Mouse (Mus musculus) stomach, postnatal 0 days (tissue): ENCODE data around the gene Jdp2. TPM values are rescaled to one million over a fixed set of nuclear protein-coding genes. Genes with fewer than 3 reads are reported as not detected.

Source experiments
- ATAC-seq: fragments of 200-750 bp; cut with Nextera tagmentation; 2 replicates; pipeline ENCODE4 v1.8.0; 2017; ENCODE audit not compliant: low FRiP score, low TSS enrichment
- DNase-seq: peaks from one replicate; pipeline ENCODE4 v3.0.0-alpha.2; 2016; ENCODE audit warnings: low spot score
- H3K27ac ChIP-seq: fragments of 300-500 bp; sonication (generic); replicated peaks from 2 replicates; pipeline ENCODE4 v1.5.1; 2014; ENCODE audit warnings: mild to moderate bottlenecking, control low read depth
- H3K27me3 ChIP-seq: fragments of 300-500 bp; sonication (generic); 2 replicates; pipeline ENCODE4 v1.6.1; 2014; ENCODE audit warnings: low read length; ENCODE audit not compliant: control insufficient read depth, insufficient read depth
- H3K36me3 ChIP-seq: fragments of 300-500 bp; sonication (generic); 2 replicates; pipeline ENCODE4 v1.6.1; 2014; ENCODE audit warnings: low read length, mixed read lengths; ENCODE audit not compliant: control insufficient read depth, insufficient read depth
- H3K4me1 ChIP-seq: fragments of 300-500 bp; sonication (generic); replicated peaks from 2 replicates; pipeline ENCODE4 v1.6.1; 2014; ENCODE audit warnings: antibody characterized with exemption; ENCODE audit not compliant: control insufficient read depth, insufficient read depth
- H3K4me2 ChIP-seq: fragments of 300-500 bp; sonication (generic); replicated peaks from 2 replicates; pipeline ENCODE4 v1.6.1; 2014; ENCODE audit warnings: low read depth, mild to moderate bottlenecking, control low read depth, moderate library complexity
- H3K4me3 ChIP-seq: fragments of 300-500 bp; sonication (generic); 2 replicates; pipeline ENCODE4 v1.5.1; 2014; ENCODE audit warnings: low read depth, low read length, control low read depth
- H3K9ac ChIP-seq: fragments of 300-500 bp; sonication (generic); 2 replicates; pipeline ENCODE4 v1.6.1; 2014; ENCODE audit warnings: mild to moderate bottlenecking, low read length, control low read depth, mixed read lengths
- H3K9me3 ChIP-seq: fragments of 300-500 bp; sonication (generic); 2 replicates; pipeline ENCODE4 v1.6.1; 2016; ENCODE audit warnings: low read length; ENCODE audit not compliant: control insufficient read depth
- CTCF ChIP-seq: IDR thresholded peaks from 2 replicates; pipeline ENCODE4 v1.5.1; 2016; ENCODE audit warnings: antibody characterized with exemption, low read depth, mild to moderate bottlenecking, moderate library complexity
- EP300 ChIP-seq: optimal IDR thresholded peaks from 2 replicates; pipeline ENCODE3; 2016; ENCODE audit warnings: antibody characterized with exemption
- WGBS: fragments of 180-500 bp; shearing (Covaris S2); extraction: QIAGEN DNeasy Blood & Tissue Kit; methylation state at CpG from one replicate; pipeline ENCODE4 v1.1.7; 2014; 5-methylcytosine and 5-hydroxymethylcytosine counted together
- polyA plus RNA-seq: library from polyadenylated mRNA; unstranded; fragments of >200 nt; fragmentation: Nextera tagmentation; extraction: Ambion mirVana; gene quantifications from 2 replicates; pipeline ENCODE4 v1.2.1, GENCODE M21; 2015

Gene Jdp2
- polyA plus RNA-seq, 1 experiment from 2014 or later, result 0.65 TPM

GRCm38 (mm10) chr12:85617885-85618284 is 19.1 kb downstream of the Jdp2 start:
- Histone ChIP-seq H3K4me2 (no peak overlapping the region), H3K4me3 (no peak overlapping the region), H3K27ac (no peak overlapping the region), H3K4me1 (no peaks in the 10 kb centered on the region), H3K9me3 (no peaks in the 10 kb centered on the region), H3K9ac (no peak overlapping the region), H3K36me3 (no peaks in the 10 kb centered on the region), H3K27me3 (no peaks in the 10 kb centered on the region)
- DNase-seq (no peak), ATAC-seq (no peak)
- TF ChIP-seq CTCF (no peak), EP300 (no peak)
- 79% methylated on average over 9 of the region's 9 CpGs for whole genome bisulfite sequencing

- Histone ChIP-seq H3K9ac (no peak overlapping the region), H3K4me1 (no peaks in the 10 kb centered on the region), H3K27me3 (no peaks in the 10 kb centered on the region), H3K4me2 (no peak overlapping the region), H3K9me3 (no peaks in the 10 kb centered on the region), H3K4me3 (no peak overlapping the region), H3K36me3 (no peaks in the 10 kb centered on the region), H3K27ac (no peak overlapping the region)
- 72% methylated on average over 5 of the region's 5 CpGs for WGBS
- TF ChIP-seq EP300, result no peak
- no peak for TF ChIP-seq CTCF
- DNase-seq (no peak), ATAC-seq (no peak)
These were observed 19.6 kb downstream of the Jdp2 start for GRCm38 (mm10) chr12:85618430-85618829.

GRCm38 (mm10) chr12:85619283-85619897 is 20.6 kb downstream of the Jdp2 start:
- Histone ChIP-seq H3K9me3 (no peaks in the 10 kb centered on the region), H3K4me1 (peaks cover 4% of the 10 kb centered on the region; the same call in 1 of the 2 replicates), H3K27me3 (no peaks in the 10 kb centered on the region), H3K4me2 (no peak overlapping the region), H3K27ac (no peak overlapping the region), H3K9ac (no peak overlapping the region), H3K4me3 (no peak overlapping the region), H3K36me3 (no peaks in the 10 kb centered on the region)
- TF ChIP-seq EP300 (no peak), CTCF (no peak)
- no peak for DNase-seq
- no peak for ATAC-seq
- WGBS, result 65% methylated on average over 7 of the region's 7 CpGs

GRCm38 (mm10) chr12:85619898-85620443 is 21.1 kb downstream of the Jdp2 start:
- no peak for DNase-seq
- Histone ChIP-seq H3K27ac (no peak overlapping the region), H3K9ac (no peak overlapping the region), H3K36me3 (no peaks in the 10 kb centered on the region), H3K27me3 (no peaks in the 10 kb centered on the region), H3K4me1 (peaks cover 4% of the 10 kb centered on the region; the same call in 1 of the 2 replicates), H3K4me3 (no peak overlapping the region), H3K4me2 (no peak overlapping the region), H3K9me3 (no peaks in the 10 kb centered on the region)
- no peak for ATAC-seq
- 64% methylated on average over 11 of the region's 11 CpGs for WGBS
- TF ChIP-seq EP300 (no peak), CTCF (no peak)

- Histone ChIP-seq H3K27me3 (no peaks in the 10 kb centered on the region), H3K9me3 (no peaks in the 10 kb centered on the region), H3K9ac (no peak overlapping the region), H3K4me2 (no peak overlapping the region), H3K36me3 (no peaks in the 10 kb centered on the region), H3K27ac (no peak overlapping the region), H3K4me3 (no peak overlapping the region), H3K4me1 (peaks cover 4% of the 10 kb centered on the region; the same call in 1 of the 2 replicates)
- no peak for DNase-seq
- no peak for ATAC-seq
- 63% methylated on average over 6 of the region's 6 CpGs for WGBS
- TF ChIP-seq EP300 (no peak), CTCF (no peak)
These were observed 22.2 kb downstream of the Jdp2 start for GRCm38 (mm10) chr12:85621027-85621426.

- 73% methylated on average over 4 of the region's 4 CpGs for WGBS
- Histone ChIP-seq H3K4me3 (no peak overlapping the region), H3K9me3 (no peaks in the 10 kb centered on the region), H3K4me2 (no peak overlapping the region), H3K27me3 (no peaks in the 10 kb centered on the region), H3K36me3 (no peaks in the 10 kb centered on the region), H3K27ac (no peak overlapping the region), H3K9ac (no peak overlapping the region), H3K4me1 (peaks cover 4% of the 10 kb centered on the region; the same call in 1 of the 2 replicates)
- ATAC-seq, result no peak
- TF ChIP-seq CTCF (no peak), EP300 (no peak)
- no peak for DNase-seq
These were observed 22.8 kb downstream of the Jdp2 start for GRCm38 (mm10) chr12:85621673-85622072.
